Mouse (Mus musculus) right cerebral cortex, postnatal 36 days (tissue): ENCODE results near the gene Gm10197.

Experiments used
- DNase-seq, 2 experiments: peaks; one replicate each; pipeline ENCODE4 v3.0.0; 2022; ENCODE audit warnings: low spot score in 2 of 2, mixed read lengths in 1 of 2

Gene Gm10197

DNA sequence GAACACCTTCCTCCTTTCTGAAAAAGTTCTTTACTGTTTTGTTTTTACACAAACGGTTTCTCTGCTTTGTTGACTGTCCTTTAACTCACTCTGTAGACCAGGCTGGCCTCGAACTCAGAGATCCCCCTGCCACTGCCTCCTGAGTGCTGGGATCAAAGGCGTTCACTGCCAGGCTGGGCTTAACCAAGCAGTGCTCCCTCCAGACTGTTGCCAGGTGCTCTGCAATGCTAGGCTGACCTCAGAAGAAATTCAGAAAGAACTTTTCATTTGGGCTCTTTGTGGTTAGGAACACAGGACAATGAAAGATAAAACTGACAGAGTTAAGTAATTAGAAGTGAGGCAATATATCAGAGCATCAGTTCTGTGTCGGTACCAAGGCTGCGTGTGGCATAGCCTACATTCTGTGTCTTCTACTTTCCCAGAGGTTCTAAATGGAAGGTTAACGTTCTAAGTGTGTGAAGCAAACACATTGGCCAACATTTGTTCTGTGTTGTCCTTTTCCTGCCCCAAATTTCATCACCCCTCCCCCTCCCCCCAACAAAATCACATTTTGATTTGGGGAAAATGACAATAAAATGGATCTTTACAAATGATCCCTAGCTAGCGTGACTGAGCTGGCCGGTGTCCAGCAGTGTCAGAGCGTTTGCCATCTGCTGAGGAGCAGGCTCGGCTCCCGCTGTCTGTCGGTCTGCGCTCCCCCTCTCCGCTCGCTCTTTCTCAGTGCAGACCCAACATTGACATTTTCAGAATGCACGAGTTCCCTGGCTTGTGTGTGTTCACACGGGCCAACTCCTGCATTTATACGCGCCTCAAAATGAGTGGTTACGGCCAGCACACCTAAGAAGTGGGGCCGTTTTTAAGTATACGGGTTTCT, 12.2 kb downstream of the Gm10197 start:
- no peak for DNase-seq

GRCm38 (mm10) chr19:53355065-53355464, 16.5 kb downstream of the Gm10197 start:
- peak; percentile 56 to 80 for DNase-seq

GRCm38 (mm10) chr19:53354271-53355000, 17.1 kb downstream of the Gm10197 start:
- no peak for DNase-seq

DNA sequence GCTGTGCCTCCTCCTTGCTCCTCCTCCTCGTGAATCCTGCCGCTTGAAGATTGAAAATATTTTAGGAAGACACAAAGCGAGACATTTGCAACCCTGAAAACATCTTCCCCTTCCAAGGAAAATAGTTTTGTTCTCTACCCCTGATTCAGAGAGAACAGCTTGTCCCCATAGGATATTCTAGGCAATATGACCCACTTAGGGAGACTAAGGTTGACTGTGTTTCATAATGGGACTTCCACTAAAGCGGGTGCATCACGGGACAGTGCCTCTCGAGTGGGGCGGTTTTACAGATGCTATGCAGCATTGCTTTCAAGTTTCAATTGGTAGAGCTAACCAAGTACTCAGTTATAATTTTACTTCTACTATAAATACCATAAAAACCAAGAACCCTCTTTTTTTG, 17.7 kb downstream of the Gm10197 start:
- DNase-seq: peak in 1 of 2 experiments; percentile 83

- DNase-seq: no peak
Observed at GRCm38 (mm10) chr19:53345766-53346165, 25.8 kb downstream of the Gm10197 start.

- no peak for DNase-seq
Observed at GRCm38 (mm10) chr19:53344062-53344461, 27.5 kb downstream of the Gm10197 start.

- no peak for DNase-seq
Observed at GRCm38 (mm10) chr19:53343174-53343881, 28.2 kb downstream of the Gm10197 start.

DNA sequence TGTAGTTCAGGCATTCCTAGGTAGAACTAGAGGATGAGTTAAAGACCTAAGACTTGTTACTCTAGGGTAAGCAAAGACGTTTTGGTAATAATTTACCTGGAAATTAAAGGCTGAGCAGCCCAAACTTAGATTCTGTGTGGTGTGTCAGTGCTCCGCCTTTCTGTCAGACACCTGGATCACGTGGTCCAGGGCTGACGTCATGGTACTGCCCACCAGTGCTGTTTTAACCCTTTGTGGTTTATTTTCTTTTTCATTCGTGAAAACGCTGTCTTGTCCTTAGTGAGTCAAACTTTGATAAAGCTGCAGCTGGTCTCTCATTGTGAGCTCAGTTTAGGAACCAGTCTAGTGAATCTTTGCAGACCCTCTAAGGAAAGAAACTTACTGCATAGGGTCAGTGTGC, 31.1 kb downstream of the Gm10197 start:
- no peak for DNase-seq

GRCm38 (mm10) chr19:53335241-53335640, 36.3 kb downstream of the Gm10197 start:
- DNase-seq: no peak

- no peak for DNase-seq
Observed at GRCm38 (mm10) chr19:53333730-53334129, 37.8 kb downstream of the Gm10197 start.

- DNase-seq: no peak
Observed at GRCm38 (mm10) chr19:53331882-53332500, 39.6 kb downstream of the Gm10197 start.

- DNase-seq: peak; percentile 67 to 70
Observed at GRCm38 (mm10) chr19:53329992-53330381, 41.6 kb downstream of the Gm10197 start.

- peak; percentile 87 for DNase-seq
Observed at GRCm38 (mm10) chr19:53329221-53329991, 42.2 kb downstream of the Gm10197 start.

DNA sequence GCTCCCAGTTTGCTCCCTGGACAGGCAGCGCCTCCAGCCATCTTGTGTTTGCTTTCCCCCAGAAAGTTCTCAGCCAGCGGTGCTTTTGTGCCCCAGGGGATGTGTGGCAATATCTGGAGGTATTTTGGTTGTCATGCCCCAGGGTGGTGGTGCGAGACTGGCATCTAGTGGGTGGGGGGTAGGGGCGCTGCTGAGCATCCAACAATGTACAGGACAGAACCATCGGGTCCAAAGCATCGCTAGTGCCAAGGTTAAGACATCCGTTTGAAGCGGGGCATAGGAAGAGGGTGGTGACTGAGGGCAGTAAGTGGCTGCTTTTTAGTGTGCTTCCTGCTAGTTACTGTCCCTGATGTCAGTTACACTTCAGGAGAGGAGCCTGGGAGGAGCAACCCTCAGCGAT, 43.5 kb downstream of the Gm10197 start:
- no peak for DNase-seq

GRCm38 (mm10) chr19:53325578-53326295, 45.8 kb downstream of the Gm10197 start:
- DNase-seq: peak; percentile 80 to 91

DNA sequence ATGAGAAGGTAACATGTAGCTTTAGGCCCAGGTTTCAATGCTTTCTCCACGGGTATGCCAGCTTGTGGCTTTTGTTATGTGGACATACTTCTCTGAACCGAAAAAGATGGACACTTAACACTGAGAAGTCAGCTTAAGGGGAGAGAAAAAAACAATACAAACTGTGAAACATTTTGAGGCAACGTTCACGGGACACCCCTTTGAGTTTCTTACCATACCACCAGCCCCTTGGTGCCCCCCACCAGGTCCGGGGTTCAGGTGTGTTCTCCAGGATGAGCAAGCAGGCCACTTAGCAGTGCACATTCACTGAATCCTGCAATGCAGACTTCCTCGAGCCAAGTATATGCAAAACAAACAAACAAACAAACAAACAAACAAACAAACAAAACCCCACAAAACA, 46.7 kb downstream of the Gm10197 start:
- no peak for DNase-seq

DNA sequence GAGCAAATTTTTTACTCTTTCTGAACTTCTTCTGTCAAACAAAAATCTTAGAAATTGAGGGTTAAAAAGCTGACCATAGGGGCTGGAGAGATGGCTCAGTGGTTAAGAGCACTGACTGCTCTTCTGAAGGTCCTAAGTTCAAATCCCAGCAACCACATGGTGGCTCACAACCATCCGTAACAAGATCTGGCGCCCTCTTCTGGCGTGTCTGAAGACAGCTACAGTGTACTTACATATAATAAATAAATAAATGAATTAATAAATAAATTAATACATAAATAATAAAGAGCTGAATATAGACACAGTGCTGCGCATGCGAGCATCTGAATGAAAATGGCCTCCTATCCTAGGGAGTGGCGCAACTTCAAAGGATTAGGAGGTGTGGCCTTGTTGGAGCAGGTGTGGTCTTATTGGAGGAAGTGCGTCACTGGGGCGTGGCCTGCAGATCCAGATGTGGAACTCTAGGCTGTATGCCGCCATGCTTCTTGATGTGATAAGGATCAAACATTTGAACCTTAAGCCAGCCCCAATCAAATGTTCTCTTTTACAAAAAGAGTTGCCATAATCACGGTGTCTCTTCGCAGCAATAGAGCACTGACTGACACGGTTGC, 49.0 kb downstream of the Gm10197 start:
- no peak for DNase-seq
